Mouse (Mus musculus) heart, adult 2 months (tissue): Measurements from ENCODE around the gene Ganab.

Experiments
- CTCF ChIP-seq: fragments of 200-600 bp; IDR thresholded peaks from 2 replicates; pipeline ENCODE4 v1.8.1; 2022; ENCODE audit warnings: antibody characterized with exemption, mild to moderate bottlenecking, moderate library complexity
- EP300 ChIP-seq: fragments of 200-500 bp; IDR thresholded peaks from 2 replicates; pipeline ENCODE4 v1.6.1; 2011; ENCODE audit warnings: low read depth, low read length, control low read depth; ENCODE audit not compliant: insufficient read depth
- POLR2A ChIP-seq: fragments of 200-500 bp; IDR thresholded peaks from 2 replicates; pipeline ENCODE4 v1.6.1; 2011; ENCODE audit warnings: mild to moderate bottlenecking, low read depth, low read length, control low read depth; ENCODE audit not compliant: insufficient read depth

- peak; percentile 83 for TF ChIP-seq CTCF
- no peak for TF ChIP-seq POLR2A
- no peak for TF ChIP-seq EP300
These were observed 40.2 kb upstream of the Ganab start for GRCm38 (mm10) chr19:8857689-8858088.
